Mouse (Mus musculus) ES-E14 (cell line): ENCODE measurements at regions not wholly inside any gene's neighbourhood (a gene's known extent, or its start where the extent isn't known, plus 50 kb on each side); places are given as distances from the start of the nearest gene placed in this dataset.

Source experiments
- HCFC1 ChIP-seq: IDR thresholded peaks from 2 replicates; pipeline ENCODE4 v1.6.1; 2012; ENCODE audit warnings: low read length, inconsistent platforms, borderline replicate concordance; ENCODE audit not compliant: insufficient read depth
- ZC3H11A ChIP-seq: IDR thresholded peaks from 2 replicates; pipeline ENCODE4 v1.6.1; 2012; ENCODE audit warnings: low read depth, mild to moderate bottlenecking, inconsistent platforms, low read length, borderline replicate concordance
- ZNF384 ChIP-seq: IDR thresholded peaks from 2 replicates; pipeline ENCODE4 v1.6.1; 2012; ENCODE audit warnings: low read depth, low read length, inconsistent platforms

DNA sequence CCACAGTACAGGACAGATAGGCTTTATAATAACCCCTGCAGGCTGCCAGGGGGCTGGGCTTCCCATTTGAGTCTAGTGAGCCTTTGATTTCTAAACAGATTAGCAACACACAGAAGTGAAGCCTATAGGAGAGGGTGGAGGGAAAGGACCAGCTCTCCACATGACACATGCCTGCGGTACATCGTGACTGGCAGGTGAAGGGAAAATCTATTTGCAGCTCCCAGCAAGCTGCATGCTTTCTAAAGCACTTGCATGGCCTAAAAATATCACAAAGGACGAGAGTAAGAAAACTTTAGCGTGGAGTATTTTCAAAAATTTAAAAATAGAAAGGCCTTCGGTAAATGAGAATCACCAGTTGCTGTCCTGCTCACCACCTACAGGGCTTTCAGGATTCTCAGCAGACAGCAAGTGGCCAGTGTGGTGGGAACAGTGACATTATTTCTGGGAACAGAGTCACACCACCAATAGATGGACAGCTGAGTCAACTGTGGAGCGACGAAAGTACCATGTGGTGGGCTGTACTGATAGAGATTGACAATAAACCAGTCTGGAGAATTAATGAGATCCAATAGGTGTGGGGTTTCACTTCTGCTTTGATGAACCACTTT is 105.6 kb downstream of the Mid1ip1 start:
- no peak for TF ChIP-seq ZC3H11A
- TF ChIP-seq HCFC1 = no peak
- TF ChIP-seq ZNF384 = no peak
